ENCODE assay signal across 8 mouse cellular contexts in genomic region chr4:106749699-106750098, GRCm38 (mm10). TPM values are rescaled to one million over a fixed set of nuclear protein-coding genes. Genes with fewer than 3 reads are reported as not detected.
DNase-seq lines count a peak whose midpoint lies in the region; ATAC-seq and TF ChIP-seq lines count a peak whose summit lies in the region.

No protein-coding gene starts in this region.

- peak; percentile 74 for TF ChIP-seq CTCF in kidney, adult 2 months (conservative IDR thresholded peaks at IDR 0.05; ENCODE audit: insufficient read depth, insufficient read length, low read depth, low read length)

- peak; percentile 81 for ATAC-seq in embryonic facial prominence, embryonic 11.5 days (replicated peaks; ENCODE audit: insufficient number of reproducible peaks, low FRiP score, low TSS enrichment, low read depth)
- ATAC-seq in limb, embryonic 11.5 days (ENCODE audit: insufficient number of reproducible peaks, low FRiP score, low TSS enrichment, low read depth): peak; percentile 67
- peak; percentile 92 for ATAC-seq in midbrain, embryonic 13.5 days
- peak; percentile 74 for ATAC-seq in stomach, embryonic 15.5 days (ENCODE audit: insufficient read depth, low FRiP score, low read depth)

- 6% methylated on average over 7 of the region's 7 CpGs for WGBS in embryonic facial prominence, embryonic 11.5 days
- 21% methylated on average over 7 of the region's 7 CpGs for WGBS in kidney, adult 2 months
- 6% methylated on average over 7 of the region's 7 CpGs for WGBS in limb, embryonic 11.5 days
- 2% methylated on average over 7 of the region's 7 CpGs for WGBS in midbrain, embryonic 13.5 days
- 11% methylated on average over 7 of the region's 7 CpGs for WGBS in stomach, embryonic 15.5 days

- H3K27me3 ChIP-seq in embryonic facial prominence, embryonic 11.5 days (ENCODE audit: control insufficient read depth, insufficient read depth, low read length): no peaks in the 10 kb centered on the region
- H3K27me3 ChIP-seq in kidney, adult 2 months (replicated peaks; ENCODE audit: control insufficient read depth, insufficient read depth, low read length): no peaks in the 10 kb centered on the region
- no peaks in the 10 kb centered on the region for H3K27me3 ChIP-seq in limb, embryonic 11.5 days (ENCODE audit: control insufficient read depth, insufficient read depth, low read length)
- H3K27me3 ChIP-seq in midbrain, embryonic 13.5 days: no peaks in the 10 kb centered on the region
- H3K27me3 ChIP-seq in stomach, embryonic 15.5 days (replicated peaks): no peaks in the 10 kb centered on the region

- H3K9me3 ChIP-seq in embryonic facial prominence, embryonic 11.5 days (replicated peaks; ENCODE audit: control insufficient read depth, low read length): no peaks in the 10 kb centered on the region
- H3K9me3 ChIP-seq in limb, embryonic 11.5 days (ENCODE audit: control insufficient read depth, low read length): no peaks in the 10 kb centered on the region
- H3K9me3 ChIP-seq in midbrain, embryonic 13.5 days: no peaks in the 10 kb centered on the region
- H3K9me3 ChIP-seq in stomach, embryonic 15.5 days: no peaks in the 10 kb centered on the region

- peak overlapping the region; percentile 19 for H3K4me2 ChIP-seq in embryonic facial prominence, embryonic 11.5 days (ENCODE audit: low read depth, low read length)
- H3K4me2 ChIP-seq in limb, embryonic 11.5 days (ENCODE audit: low read depth, severe bottlenecking): peak overlapping the region; percentile 7; the same call in 1 of the 2 replicates
- peak overlapping the region; percentile 39 for H3K4me2 ChIP-seq in midbrain, embryonic 13.5 days (replicated peaks)
- H3K4me2 ChIP-seq in stomach, embryonic 15.5 days: peak overlapping the region; percentile 43

- peak overlapping the region; percentile 46 for H3K9ac ChIP-seq in embryonic facial prominence, embryonic 11.5 days (replicated peaks; ENCODE audit: low read length)
- peak overlapping the region; percentile 32; the same call in 1 of the 2 replicates for H3K9ac ChIP-seq in limb, embryonic 11.5 days (ENCODE audit: low read length)
- H3K9ac ChIP-seq in midbrain, embryonic 13.5 days (replicated peaks): no peak overlapping the region; the same call in 1 of the 2 replicates
- no peak overlapping the region for H3K9ac ChIP-seq in stomach, embryonic 15.5 days

- H3K27ac ChIP-seq in embryonic facial prominence, embryonic 11.5 days (replicated peaks; ENCODE audit: low read depth, low read length): no peak overlapping the region
- no peak overlapping the region for H3K27ac ChIP-seq in kidney, adult 2 months (ENCODE audit: insufficient read depth, low read depth, low read length)
- no peak overlapping the region for H3K27ac ChIP-seq in limb, embryonic 11.5 days (replicated peaks; ENCODE audit: low read depth, low read length)
- no peak overlapping the region for H3K27ac ChIP-seq in midbrain, embryonic 13.5 days
- H3K27ac ChIP-seq in stomach, embryonic 15.5 days: no peak overlapping the region

- DNase-seq in urinary bladder, adult 18-20 months (ENCODE audit: low spot score in 2 of 2): peak; percentile 11 to 27
- DNase-seq in urinary bladder, postnatal 10 days (ENCODE audit: low spot score): no peak
- DNase-seq in embryonic facial prominence, embryonic 11.5 days (ENCODE audit: low spot score): peak; percentile 79
- DNase-seq in heart, adult 18-20 months: peak; percentile 61
- peak; percentile 53 for DNase-seq in kidney, adult 2 months
- DNase-seq in limb, embryonic 11.5 days (ENCODE audit: low spot score): peak; percentile 82

- no peak overlapping the region for H3K4me3 ChIP-seq in embryonic facial prominence, embryonic 11.5 days (ENCODE audit: low read depth, low read length)
- no peak overlapping the region for H3K4me3 ChIP-seq in kidney, adult 2 months (ENCODE audit: insufficient read depth, low read depth, low read length)
- no peak overlapping the region for H3K4me3 ChIP-seq in limb, embryonic 11.5 days (ENCODE audit: low read depth, low read length)
- peak overlapping the region; percentile 24 for H3K4me3 ChIP-seq in midbrain, embryonic 13.5 days (replicated peaks)
- H3K4me3 ChIP-seq in stomach, embryonic 15.5 days (replicated peaks): peak overlapping the region; percentile 18; the same call in 1 of the 2 replicates

- no peak for TF ChIP-seq POLR2A in kidney, adult 2 months (IDR thresholded peaks at IDR 0.05; ENCODE audit: low read depth, low read length)

- peaks cover 4% of the 10 kb centered on the region; the same call in 1 of the 2 replicates for H3K4me1 ChIP-seq in embryonic facial prominence, embryonic 11.5 days (ENCODE audit: control insufficient read depth, insufficient read depth, low read length)
- H3K4me1 ChIP-seq in kidney, adult 2 months (ENCODE audit: control insufficient read depth, insufficient read depth, low read length): no peaks in the 10 kb centered on the region
- H3K4me1 ChIP-seq in limb, embryonic 11.5 days (ENCODE audit: control insufficient read depth, insufficient read depth, low read length): no peaks in the 10 kb centered on the region
- peaks cover 24% of the 10 kb centered on the region for H3K4me1 ChIP-seq in midbrain, embryonic 13.5 days (replicated peaks)
- H3K4me1 ChIP-seq in stomach, embryonic 15.5 days: peaks cover 10% of the 10 kb centered on the region; the same call in 1 of the 2 replicates

- no peaks in the 10 kb centered on the region for H3K36me3 ChIP-seq in embryonic facial prominence, embryonic 11.5 days (replicated peaks; ENCODE audit: control insufficient read depth, insufficient read depth, low read depth, low read length)
- no peaks in the 10 kb centered on the region for H3K36me3 ChIP-seq in kidney, adult 2 months (ENCODE audit: control insufficient read depth, insufficient read depth, low read length)
- H3K36me3 ChIP-seq in limb, embryonic 11.5 days (ENCODE audit: control insufficient read depth, insufficient read depth, low read length): no peaks in the 10 kb centered on the region
- no peaks in the 10 kb centered on the region for H3K36me3 ChIP-seq in midbrain, embryonic 13.5 days
- no peaks in the 10 kb centered on the region for H3K36me3 ChIP-seq in stomach, embryonic 15.5 days

RNA-seq across cellular contexts. Expression of gene Fam151a, which starts 16.0 kb away (rescaled TPM):
- polyA plus RNA-seq in embryonic facial prominence, embryonic 11.5 days (2014; fragmentation: Nextera tagmentation; extraction: Ambion mirVana): 0.15 TPM in 2 replicates
- under 1 TPM; 0.27 to 0.51 TPM for total RNA-seq in heart, adult 18-20 months (2021)
- 265 and 295 TPM in 2 replicates for polyA plus RNA-seq in kidney, adult 2 months (2012; rRNA removed)
- 0.27 TPM in 1 of 2 replicates, not detected in the other for polyA plus RNA-seq in limb, embryonic 11.5 days (2014; fragmentation: Nextera tagmentation; extraction: Ambion mirVana)
- not detected in 2 replicates for polyA plus RNA-seq in midbrain, embryonic 13.5 days (2015; fragmentation: Nextera tagmentation; extraction: Ambion mirVana)
- 7.9 and 8.8 TPM in 2 replicates for polyA plus RNA-seq in stomach, embryonic 15.5 days (2015; fragmentation: Nextera tagmentation; extraction: Ambion mirVana)

RNA-seq across cellular contexts. Expression of gene Mroh7, which starts 19.0 kb away (rescaled TPM):
- 0.11 TPM in 1 of 2 replicates, not detected in the other for polyA plus RNA-seq in embryonic facial prominence, embryonic 11.5 days (2014; fragmentation: Nextera tagmentation; extraction: Ambion mirVana)
- under 1 TPM; 0.07 to 0.49 TPM for total RNA-seq in heart, adult 18-20 months (2021)
- 9.2 and 9.7 TPM in 2 replicates for polyA plus RNA-seq in kidney, adult 2 months (2012; rRNA removed)
- polyA plus RNA-seq in limb, embryonic 11.5 days (2014; fragmentation: Nextera tagmentation; extraction: Ambion mirVana): 0.30 TPM in 1 of 2 replicates, not detected in the other
- 0.17 and 0.22 TPM in 2 replicates for polyA plus RNA-seq in midbrain, embryonic 13.5 days (2015; fragmentation: Nextera tagmentation; extraction: Ambion mirVana)
- polyA plus RNA-seq in stomach, embryonic 15.5 days (2015; fragmentation: Nextera tagmentation; extraction: Ambion mirVana): 0.37 and 0.63 TPM in 2 replicates

RNA-seq across cellular contexts. Expression of gene Acot11, which starts 55.1 kb away (rescaled TPM):
- polyA plus RNA-seq in embryonic facial prominence, embryonic 11.5 days (2014; fragmentation: Nextera tagmentation; extraction: Ambion mirVana): 1.1 and 1.2 TPM in 2 replicates
- 10 to 100 TPM; 24.2 to 38.0 TPM for total RNA-seq in heart, adult 18-20 months (2021)
- 18.2 and 20.2 TPM in 2 replicates for polyA plus RNA-seq in kidney, adult 2 months (2012; rRNA removed)
- polyA plus RNA-seq in limb, embryonic 11.5 days (2014; fragmentation: Nextera tagmentation; extraction: Ambion mirVana): 6.5 and 10.1 TPM in 2 replicates
- polyA plus RNA-seq in midbrain, embryonic 13.5 days (2015; fragmentation: Nextera tagmentation; extraction: Ambion mirVana): 1.00 and 1.4 TPM in 2 replicates
- 6.2 and 6.9 TPM in 2 replicates for polyA plus RNA-seq in stomach, embryonic 15.5 days (2015; fragmentation: Nextera tagmentation; extraction: Ambion mirVana)

Comparison
In these comparisons a context has a peak if more than half of its experiments do, and no peak if none do; other contexts are left out.
1. H3K4me3 ChIP-seq: peak in midbrain, embryonic 13.5 days (single experiment) and stomach, embryonic 15.5 days (single experiment); none in embryonic facial prominence, embryonic 11.5 days (single experiment), kidney, adult 2 months (single experiment) and limb, embryonic 11.5 days (single experiment).
2. H3K9ac ChIP-seq: peak in embryonic facial prominence, embryonic 11.5 days (single experiment) and limb, embryonic 11.5 days (single experiment); none in midbrain, embryonic 13.5 days (single experiment) and stomach, embryonic 15.5 days (single experiment).
3. RNA of gene Fam151a, which starts 16.0 kb away (polyA plus RNA-seq): 265 to 295 TPM in kidney, adult 2 months; 7.9 to 8.8 TPM in stomach, embryonic 15.5 days, 0.27 TPM in limb, embryonic 11.5 days, 0.15 TPM in embryonic facial prominence, embryonic 11.5 days and not detected in midbrain, embryonic 13.5 days; every median in the first group is over 10 times any median in the second.
4. Peak in every context shown above with its lines, with median percentiles within 50 percentile points of each other: ATAC-seq and H3K4me2 ChIP-seq.